8 mouse cellular contexts compared by ENCODE assay signal in genomic region chr11:61231329-61231728, GRCm38 (mm10). TPM values are rescaled to one million over a fixed set of nuclear protein-coding genes. Genes with fewer than 3 reads are reported as not detected.
A peak's percentile ranks its signal among the peaks of the same experiment; 100 is the strongest.
DNase-seq lines count a peak whose midpoint lies in the region; ATAC-seq and TF ChIP-seq lines count a peak whose summit lies in the region.

No protein-coding gene starts in this region.

- no peaks in the 10 kb centered on the region for H3K79me2 ChIP-seq in liver, adult 2 months (ENCODE audit: control insufficient read depth, insufficient read depth, low read length)

- no peak for ATAC-seq in embryonic facial prominence, embryonic 11.5 days (replicated peaks; ENCODE audit: insufficient number of reproducible peaks, low FRiP score, low TSS enrichment, low read depth)

- TF ChIP-seq CTCF in liver, adult 2 months (IDR thresholded peaks at IDR 0.05; ENCODE audit: low read depth, low read length): peak; percentile 69
- peak; percentile 41; the same call in 1 of the 2 replicates for TF ChIP-seq CTCF in testis, adult 2 months (IDR thresholded peaks at IDR 0.05; ENCODE audit: control insufficient read depth, insufficient read depth, insufficient replicate concordance, low read depth, low read length)

- H3K36me3 ChIP-seq in embryonic facial prominence, embryonic 11.5 days (replicated peaks; ENCODE audit: control insufficient read depth, insufficient read depth, low read depth, low read length): no peaks in the 10 kb centered on the region
- H3K36me3 ChIP-seq in heart, embryonic 10.5 days: no peaks in the 10 kb centered on the region
- no peaks in the 10 kb centered on the region for H3K36me3 ChIP-seq in liver, adult 2 months (ENCODE audit: control insufficient read depth, insufficient read depth, low read length)
- no peaks in the 10 kb centered on the region for H3K36me3 ChIP-seq in testis, adult 2 months (ENCODE audit: control insufficient read depth, insufficient read depth, low read length)

- no peak overlapping the region for H3K4me2 ChIP-seq in embryonic facial prominence, embryonic 11.5 days (ENCODE audit: low read depth, low read length)

- no peaks in the 10 kb centered on the region for H3K9me3 ChIP-seq in embryonic facial prominence, embryonic 11.5 days (replicated peaks; ENCODE audit: control insufficient read depth, low read length)
- no peaks in the 10 kb centered on the region for H3K9me3 ChIP-seq in heart, embryonic 10.5 days

- no peak for TF ChIP-seq POLR2A in liver, adult 2 months (IDR thresholded peaks at IDR 0.05; ENCODE audit: extremely low read depth, insufficient read depth, low read length)
- TF ChIP-seq POLR2A in testis, adult 2 months (IDR thresholded peaks at IDR 0.05; ENCODE audit: control insufficient read depth, low read depth, low read length): no peak

- no peak overlapping the region for H3K9ac ChIP-seq in embryonic facial prominence, embryonic 11.5 days (replicated peaks; ENCODE audit: low read length)
- H3K9ac ChIP-seq in liver, adult 2 months (ENCODE audit: low read depth, low read length): no peak overlapping the region

- H3K27ac ChIP-seq in embryonic facial prominence, embryonic 11.5 days (replicated peaks; ENCODE audit: low read depth, low read length): no peak overlapping the region
- H3K27ac ChIP-seq in heart, embryonic 10.5 days: no peak overlapping the region
- no peak overlapping the region for H3K27ac ChIP-seq in liver, adult 2 months (replicated peaks; ENCODE audit: insufficient read depth, low read depth, low read length)
- peak overlapping the region; percentile 17 for H3K27ac ChIP-seq in testis, adult 2 months (ENCODE audit: control insufficient read depth, insufficient read depth, low read depth, low read length)

- DNase-seq in A20 (ENCODE audit: low read depth, low spot score): peak; percentile 83
- DNase-seq in adrenal gland, adult 8-10 months: peak; percentile 34
- DNase-seq in embryonic facial prominence, embryonic 11.5 days (ENCODE audit: low spot score): peak; percentile 80
- DNase-seq in heart, embryonic 10.5 days (ENCODE audit: low spot score): peak; percentile 76
- DNase-seq in kidney, adult 9 months: peak; percentile 68
- peak; percentile 61 for DNase-seq in liver, adult 2 months (ENCODE audit: extremely low read depth, low read depth, low spot score)
- DNase-seq in natural killer cell, adult 2 months (ENCODE audit: low spot score in 2 of 2): peak; percentile 2 to 24

- no peaks in the 10 kb centered on the region for H3K27me3 ChIP-seq in embryonic facial prominence, embryonic 11.5 days (ENCODE audit: control insufficient read depth, insufficient read depth, low read length)
- peaks cover 4% of the 10 kb centered on the region; the same call in 1 of the 2 replicates for H3K27me3 ChIP-seq in heart, embryonic 10.5 days (ENCODE audit: insufficient read depth, poor library complexity, severe bottlenecking)
- H3K27me3 ChIP-seq in liver, adult 2 months (ENCODE audit: control insufficient read depth, insufficient read depth, low read length): no peaks in the 10 kb centered on the region; the same call in 1 of the 2 replicates
- H3K27me3 ChIP-seq in testis, adult 2 months (ENCODE audit: control insufficient read depth, insufficient read depth, low read length): no peaks in the 10 kb centered on the region

- no peak overlapping the region for H3K4me3 ChIP-seq in embryonic facial prominence, embryonic 11.5 days (ENCODE audit: low read depth, low read length)
- H3K4me3 ChIP-seq in heart, embryonic 10.5 days: no peak overlapping the region
- no peak overlapping the region for H3K4me3 ChIP-seq in liver, adult 2 months (ENCODE audit: insufficient read depth, low read depth, low read length)
- no peak overlapping the region for H3K4me3 ChIP-seq in testis, adult 2 months (ENCODE audit: control insufficient read depth, low read depth, low read length)

- 22% methylated on average over 9 of the region's 9 CpGs for WGBS in embryonic facial prominence, embryonic 11.5 days
- WGBS in heart, embryonic 10.5 days: 24% methylated on average over 9 of the region's 9 CpGs
- 2% methylated on average over 9 of the region's 9 CpGs for WGBS in liver, adult 2 months

- no peaks in the 10 kb centered on the region for H3K4me1 ChIP-seq in embryonic facial prominence, embryonic 11.5 days (ENCODE audit: control insufficient read depth, insufficient read depth, low read length)
- H3K4me1 ChIP-seq in heart, embryonic 10.5 days: peaks cover 18% of the 10 kb centered on the region
- H3K4me1 ChIP-seq in liver, adult 2 months (ENCODE audit: control insufficient read depth, insufficient read depth, low read length): peaks cover 12% of the 10 kb centered on the region; the same call in 1 of the 2 replicates
- no peaks in the 10 kb centered on the region for H3K4me1 ChIP-seq in testis, adult 2 months (ENCODE audit: control insufficient read depth, insufficient read depth, low read length)

RNA-seq across cellular contexts. Expression of gene Aldh3a1, which starts 24.0 kb away (rescaled TPM):
- under 1 TPM in 2 of 4 experiments, not detected in 2; 0.28 to 0.46 TPM for total RNA-seq in adrenal gland, adult 8-10 months (2022)
- not detected in 2 replicates for polyA plus RNA-seq in embryonic facial prominence, embryonic 11.5 days (2014; fragmentation: Nextera tagmentation; extraction: Ambion mirVana)
- polyA plus RNA-seq in heart, embryonic 10.5 days (2016; fragmentation: Nextera tagmentation; extraction: Ambion mirVana): not detected in 2 replicates
- 0.20 TPM in 1 of 2 replicates, not detected in the other for total RNA-seq in liver, adult 2 months (2014; rRNA removed)
- polyA plus RNA-seq in liver, adult 2 months (2012; rRNA removed): 0.05 TPM in 1 of 2 replicates, not detected in the other
- 1.0 and 1.6 TPM in 2 replicates for polyA plus RNA-seq in testis, adult 2 months (2012; rRNA removed)

RNA-seq across cellular contexts. Expression of gene Aldh3a2, which starts 35.9 kb away (rescaled TPM):
- total RNA-seq in adrenal gland, adult 8-10 months (2022): 10 to 100 TPM; 54.6 to 81.7 (median 68.1) TPM
- 22.4 and 24.2 TPM in 2 replicates for polyA plus RNA-seq in embryonic facial prominence, embryonic 11.5 days (2014; fragmentation: Nextera tagmentation; extraction: Ambion mirVana)
- 26.3 and 29.1 TPM in 2 replicates for polyA plus RNA-seq in heart, embryonic 10.5 days (2016; fragmentation: Nextera tagmentation; extraction: Ambion mirVana)
- total RNA-seq in liver, adult 2 months (2014; rRNA removed): 229 and 294 TPM in 2 replicates
- polyA plus RNA-seq in liver, adult 2 months (2012; rRNA removed): 251 and 399 TPM in 2 replicates
- polyA plus RNA-seq in testis, adult 2 months (2012; rRNA removed): 18.3 and 21.3 TPM in 2 replicates

RNA-seq across cellular contexts. Expression of gene Usp22, which starts 56.5 kb away (rescaled TPM):
- 10 to 100 TPM; 81.5 to 98.0 (median 85.4) TPM for total RNA-seq in adrenal gland, adult 8-10 months (2022)
- 222 and 229 TPM in 2 replicates for polyA plus RNA-seq in embryonic facial prominence, embryonic 11.5 days (2014; fragmentation: Nextera tagmentation; extraction: Ambion mirVana)
- 105 and 106 TPM in 2 replicates for polyA plus RNA-seq in heart, embryonic 10.5 days (2016; fragmentation: Nextera tagmentation; extraction: Ambion mirVana)
- total RNA-seq in liver, adult 2 months (2014; rRNA removed): 13.6 and 17.0 TPM in 2 replicates
- polyA plus RNA-seq in liver, adult 2 months (2012; rRNA removed): 14.9 and 15.7 TPM in 2 replicates
- 12.3 and 15.8 TPM in 2 replicates for polyA plus RNA-seq in testis, adult 2 months (2012; rRNA removed)

Comparison
In these comparisons a context has a peak if more than half of its experiments do, and no peak if none do; other contexts are left out.
1. DNase-seq: peak in every context shown above with its lines; median percentile 83 in A20; 80 in embryonic facial prominence, embryonic 11.5 days; 76 in heart, embryonic 10.5 days; 68 in kidney, adult 9 months; 61 in liver, adult 2 months; 34 in adrenal gland, adult 8-10 months; 13 in natural killer cell, adult 2 months.